Mouse (Mus musculus) adrenal gland, postnatal 4 days (tissue): ENCODE data around the gene Pou3f3. TPM values are rescaled to one million over a fixed set of nuclear protein-coding genes. Genes with fewer than 3 reads are reported as not detected.

ENCODE experiments used
- total RNA-seq, 2 experiments: library from RNA; stranded (reverse); gene quantifications; 2 replicates each; pipeline ENCODE4 v1.2.3; 2021

Pou3f3 gene
- total RNA-seq, 2 experiments from 2014 or later, result 0.68 to 6.3 TPM

Other genes with a start within 250 kb of the Pou3f3 start
- gene Mrps9, start 155.5 kb downstream of the Pou3f3 start, total RNA-seq, result 10 to 100 TPM; 81.4 to 82.0 TPM